Mouse (Mus musculus) hindbrain, embryonic 11.5 days (tissue): ENCODE measurements at regions not wholly inside any gene's neighbourhood (a gene's known extent, or its start where the extent isn't known, plus 50 kb on each side); places are given as distances from the start of the nearest gene placed in this dataset.

Source experiments
- ATAC-seq: fragments of 200-750 bp; cut with Nextera tagmentation; 2 replicates; pipeline ENCODE4 v1.8.0; 2017; ENCODE audit warnings: mild to moderate bottlenecking, moderate TSS enrichment, moderate library complexity; ENCODE audit not compliant: low FRiP score
- DNase-seq: peaks from one replicate; pipeline ENCODE4 v3.0.0-alpha.2; 2015; ENCODE audit warnings: low spot score
- H3K27ac ChIP-seq: fragments of 300-500 bp; sonication (generic); 2 replicates; pipeline ENCODE4 v1.5.1; 2014; ENCODE audit warnings: mild to moderate bottlenecking, low read depth, low read length
- H3K27me3 ChIP-seq: fragments of 300-500 bp; sonication (generic); 2 replicates; pipeline ENCODE4 v1.6.1; 2014; ENCODE audit warnings: mild to moderate bottlenecking, low read length, moderate library complexity, mixed read lengths; ENCODE audit not compliant: control insufficient read depth, insufficient read depth
- H3K36me3 ChIP-seq: fragments of 300-500 bp; sonication (generic); 2 replicates; pipeline ENCODE4 v1.6.1; 2014; ENCODE audit warnings: mild to moderate bottlenecking, low read length, moderate library complexity, mixed read lengths; ENCODE audit not compliant: control insufficient read depth, insufficient read depth
- H3K4me1 ChIP-seq: fragments of 300-500 bp; sonication (generic); replicated peaks from 2 replicates; pipeline ENCODE4 v1.6.1; 2014; ENCODE audit warnings: low read length, mixed read lengths; ENCODE audit not compliant: control insufficient read depth, insufficient read depth
- H3K4me2 ChIP-seq: fragments of 300-500 bp; sonication (generic); replicated peaks from 2 replicates; pipeline ENCODE4 v1.6.1; 2014; ENCODE audit warnings: mild to moderate bottlenecking, low read depth, low read length
- H3K4me3 ChIP-seq: fragments of 300-500 bp; sonication (generic); 2 replicates; pipeline ENCODE4 v1.5.1; 2014; ENCODE audit warnings: low read depth, low read length
- H3K9ac ChIP-seq: fragments of 300-500 bp; sonication (generic); 2 replicates; pipeline ENCODE4 v1.6.1; 2014; ENCODE audit warnings: low read depth, low read length
- H3K9me3 ChIP-seq: fragments of 300-500 bp; sonication (generic); 2 replicates; pipeline ENCODE4 v1.6.1; 2016; ENCODE audit warnings: low read length; ENCODE audit not compliant: control insufficient read depth
- WGBS: fragments of 180-500 bp; shearing (Covaris S2); extraction: QIAGEN DNeasy Blood & Tissue Kit; methylation state at CpG from one replicate; pipeline ENCODE4 v1.1.7; 2014; 5-methylcytosine and 5-hydroxymethylcytosine counted together

- Histone ChIP-seq H3K27ac (no peak overlapping the region), H3K27me3 (no peaks in the 10 kb centered on the region), H3K9ac (no peak overlapping the region), H3K4me1 (no peaks in the 10 kb centered on the region), H3K9me3 (no peaks in the 10 kb centered on the region), H3K4me2 (no peak overlapping the region), H3K36me3 (no peaks in the 10 kb centered on the region), H3K4me3 (no peak overlapping the region)
- no peak for ATAC-seq
- 88% methylated on average over 5 of the region's 5 CpGs for WGBS
- no peak for DNase-seq
Measured at GRCm38 (mm10) chr12:77994176-77994575, 199.9 kb upstream of the Gm6657 start.

GRCm38 (mm10) chr12:77997916-77998315, 196.1 kb upstream of the Gm6657 start:
- H3K4me2 ChIP-seq, result no peak overlapping the region
- H3K9ac ChIP-seq, result no peak overlapping the region
- H3K4me3 ChIP-seq, result no peak overlapping the region
- H3K36me3 ChIP-seq, result no peaks in the 10 kb centered on the region
- DNase-seq (no peak), ATAC-seq (no peak)
- no peaks in the 10 kb centered on the region for H3K27me3 ChIP-seq
- no peaks in the 10 kb centered on the region for H3K4me1 ChIP-seq
- no peaks in the 10 kb centered on the region for H3K9me3 ChIP-seq
- H3K27ac ChIP-seq, result no peak overlapping the region
- 85% methylated on average over 1 of the region's 1 CpGs for WGBS

GRCm38 (mm10) chr12:78000401-78000800, 193.6 kb upstream of the Gm6657 start:
- no peaks in the 10 kb centered on the region for H3K27me3 ChIP-seq
- no peak overlapping the region for H3K4me2 ChIP-seq
- DNase-seq, result no peak
- WGBS, result 88% methylated on average over 3 of the region's 3 CpGs
- ATAC-seq, result no peak
- H3K4me1 ChIP-seq, result no peaks in the 10 kb centered on the region
- H3K27ac ChIP-seq, result no peak overlapping the region
- no peak overlapping the region for H3K4me3 ChIP-seq
- no peaks in the 10 kb centered on the region for H3K36me3 ChIP-seq
- no peak overlapping the region for H3K9ac ChIP-seq
- no peaks in the 10 kb centered on the region for H3K9me3 ChIP-seq

GRCm38 (mm10) chr12:78001846-78002245, 192.2 kb upstream of the Gm6657 start:
- ATAC-seq (no peak), DNase-seq (no peak)
- H3K36me3 ChIP-seq, result no peaks in the 10 kb centered on the region
- H3K27ac ChIP-seq, result no peak overlapping the region
- H3K27me3 ChIP-seq, result no peaks in the 10 kb centered on the region
- 74% methylated on average over 9 of the region's 9 CpGs for WGBS
- H3K4me2 ChIP-seq, result no peak overlapping the region
- no peaks in the 10 kb centered on the region for H3K9me3 ChIP-seq
- no peaks in the 10 kb centered on the region for H3K4me1 ChIP-seq
- no peak overlapping the region for H3K4me3 ChIP-seq
- H3K9ac ChIP-seq, result no peak overlapping the region

- DNase-seq (no peak), ATAC-seq (no peak)
Measured at GRCm38 (mm10) chr12:78033766-78034165, 160.3 kb upstream of the Gm6657 start.

GRCm38 (mm10) chr12:78046582-78046981, 147.5 kb upstream of the Gm6657 start:
- Histone ChIP-seq H3K27me3 (no peaks in the 10 kb centered on the region), H3K36me3 (no peaks in the 10 kb centered on the region), H3K4me3 (no peak overlapping the region), H3K4me1 (no peaks in the 10 kb centered on the region), H3K9ac (no peak overlapping the region), H3K27ac (no peak overlapping the region), H3K4me2 (no peak overlapping the region), H3K9me3 (no peaks in the 10 kb centered on the region)
- WGBS, result 82% methylated on average over 4 of the region's 4 CpGs
- DNase-seq, result no peak
- ATAC-seq, result no peak

More at GRCm38 (mm10) chr12:78033766-78034165, 160.3 kb upstream of the Gm6657 start:
- H3K27ac ChIP-seq, result no peak overlapping the region
- no peak overlapping the region for H3K9ac ChIP-seq
- no peak overlapping the region for H3K4me3 ChIP-seq
- H3K36me3 ChIP-seq, result no peaks in the 10 kb centered on the region
- H3K4me2 ChIP-seq, result no peak overlapping the region
- H3K27me3 ChIP-seq, result no peaks in the 10 kb centered on the region
- no peaks in the 10 kb centered on the region for H3K4me1 ChIP-seq
- no peaks in the 10 kb centered on the region for H3K9me3 ChIP-seq

- Histone ChIP-seq H3K4me1 (no peaks in the 10 kb centered on the region), H3K27me3 (0 out of 2 replicates have a peak, but pooled peaks cover 2% of the 10 kb centered on the region), H3K36me3 (no peaks in the 10 kb centered on the region), H3K4me2 (peak overlapping the region; percentile 14; the same call in 1 of the 2 replicates), H3K9me3 (no peaks in the 10 kb centered on the region), H3K9ac (0 out of 2 replicates have a peak overlapping the region, but pooled peaks have one; percentile 4), H3K4me3 (no peak overlapping the region), H3K27ac (no peak overlapping the region)
- WGBS, result 4% methylated on average over 9 of the region's 9 CpGs
- DNase-seq (peak; percentile 74), ATAC-seq (no peak)
Measured at GRCm38 (mm10) chr12:78055956-78056355, 138.1 kb upstream of the Gm6657 start.

- Histone ChIP-seq H3K4me3 (no peak overlapping the region), H3K36me3 (no peaks in the 10 kb centered on the region), H3K9me3 (no peaks in the 10 kb centered on the region), H3K27me3 (0 out of 2 replicates have a peak, but pooled peaks cover 2% of the 10 kb centered on the region), H3K9ac (no peak overlapping the region), H3K27ac (no peak overlapping the region), H3K4me2 (no peak overlapping the region), H3K4me1 (no peaks in the 10 kb centered on the region)
- DNase-seq (no peak), ATAC-seq (peak; percentile 59; the same call in 1 of the 2 replicates)
- WGBS, result 63% methylated on average over 3 of the region's 3 CpGs
Measured at GRCm38 (mm10) chr12:78057166-78057565, 136.9 kb upstream of the Gm6657 start.

GRCm38 (mm10) chr12:78059965-78060364, 134.1 kb upstream of the Gm6657 start:
- WGBS, result 72% methylated on average over 5 of the region's 5 CpGs
- no peak overlapping the region for H3K4me2 ChIP-seq
- H3K36me3 ChIP-seq, result no peaks in the 10 kb centered on the region
- 0 out of 2 replicates have a peak, but pooled peaks cover 2% of the 10 kb centered on the region for H3K27me3 ChIP-seq
- no peak overlapping the region for H3K4me3 ChIP-seq
- no peaks in the 10 kb centered on the region for H3K4me1 ChIP-seq
- ATAC-seq, result no peak
- H3K27ac ChIP-seq, result no peak overlapping the region
- no peak for DNase-seq
- no peak overlapping the region for H3K9ac ChIP-seq
- no peaks in the 10 kb centered on the region for H3K9me3 ChIP-seq
